Mouse (Mus musculus): Measurements from ENCODE around the gene Elp1.

DNA sequence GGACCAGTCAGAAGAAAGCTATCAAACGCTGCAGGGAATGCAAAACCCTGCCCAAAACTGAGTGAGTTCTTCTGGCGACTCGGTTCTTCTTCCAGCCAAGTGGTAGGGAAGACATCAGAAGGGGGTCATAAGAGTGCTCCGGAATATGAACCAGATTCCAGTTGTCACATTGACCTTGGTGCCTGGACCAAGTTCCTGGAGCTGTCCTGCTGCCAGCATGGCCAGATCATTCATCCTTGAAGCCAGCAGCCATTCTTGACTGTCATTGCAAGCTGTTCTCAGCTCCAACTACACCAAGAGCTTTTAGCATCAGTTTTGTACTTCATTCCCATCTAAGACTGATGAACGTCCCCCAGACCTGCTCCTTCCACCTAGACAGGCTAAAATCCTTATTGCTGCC lies 85.3 kb downstream of the Elp1 start:
- TF ChIP-seq CTCF (IDR thresholded peaks at IDR 0.05; ENCODE audit: low read depth) (no peak), EP300 (IDR thresholded peaks at IDR 0.05; ENCODE audit: low read depth) (no peak)

All from heart, postnatal 0 days (tissue).